Mouse (Mus musculus) heart, postnatal 10 days (tissue): ENCODE measurements around the gene Phc2. TPM values are rescaled to one million over a fixed set of nuclear protein-coding genes. Genes with fewer than 3 reads are reported as not detected.

Experiments
- DNase-seq, 2 experiments: peaks; one replicate each; pipeline ENCODE4 v3.0.0; 2021
- intact Hi-C: fragments of 180-260 bp; cut with DNase I; formaldehyde crosslinking; loops from one replicate; pipeline ENCODE4 v1.15.1; 2025
- total RNA-seq, 2 experiments: library from RNA; stranded (reverse); gene quantifications; 2 replicates each; pipeline ENCODE4 v1.2.3; 2021

The Phc2 gene
- total RNA-seq, 2 experiments from 2014 or later, result 68.1 to 70.8 TPM

GRCm38 (mm10) chr4:128688513-128688913, 34.0 kb downstream of the Phc2 start:
- DNase-seq, result no peak
- intact Hi-C loops, result no loop called here

GRCm38 (mm10) chr4:128688976-128689375, 34.5 kb downstream of the Phc2 start:
- intact Hi-C loops, result no loop called here
- DNase-seq, result no peak

- intact Hi-C loops, result no loop called here
- no peak for DNase-seq
Observed at GRCm38 (mm10) chr4:128689739-128690304, 35.3 kb downstream of the Phc2 start.

- DNase-seq, result no peak
- intact Hi-C loops, result no loop called here
Observed at GRCm38 (mm10) chr4:128691195-128691594, 36.7 kb downstream of the Phc2 start.

- intact Hi-C loops, result no loop called here
- DNase-seq, result no peak
Observed at GRCm38 (mm10) chr4:128692149-128692925, 37.8 kb downstream of the Phc2 start.

GRCm38 (mm10) chr4:128693207-128693606, 38.7 kb downstream of the Phc2 start:
- DNase-seq, result no peak
- intact Hi-C loops, result no loop called here

- intact Hi-C loops, result no loop called here
- DNase-seq, result no peak
Observed at GRCm38 (mm10) chr4:128694315-128694714, 39.8 kb downstream of the Phc2 start.

- no peak for DNase-seq
- intact Hi-C loops, result no loop called here
Observed at GRCm38 (mm10) chr4:128695149-128695548, 40.6 kb downstream of the Phc2 start.

GRCm38 (mm10) chr4:128698011-128698861, 43.7 kb downstream of the Phc2 start:
- DNase-seq, result peak; percentile 88 to 89
- intact Hi-C loops, result no loop called here

GRCm38 (mm10) chr4:128699916-128700315, 45.4 kb downstream of the Phc2 start:
- DNase-seq, result no peak
- intact Hi-C loops, result no loop called here

GRCm38 (mm10) chr4:128700543-128700942, 46.0 kb downstream of the Phc2 start:
- DNase-seq, result no peak
- intact Hi-C loops, result no loop called here

- intact Hi-C loops, result no loop called here
- DNase-seq, result no peak
Observed at GRCm38 (mm10) chr4:128705138-128705720, 50.7 kb downstream of the Phc2 start.

GRCm38 (mm10) chr4:128706626-128707025, 52.1 kb downstream of the Phc2 start:
- intact Hi-C loops, result loop anchor here (2.0 kb wide), 1 partner anchor 94 kb away; no protein-coding TSS in a partner anchor
- peak; percentile 57 to 67 for DNase-seq

- intact Hi-C loops, result loop anchor here (2.0 kb wide), 1 partner anchor 95 kb away; no protein-coding TSS in a partner anchor
Observed at GRCm38 (mm10) chr4:128707384-128707783, 52.9 kb downstream of the Phc2 start.

GRCm38 (mm10) chr4:128709061-128709780, 54.7 kb downstream of the Phc2 start:
- DNase-seq, result no peak
- intact Hi-C loops, result no loop called here

More at GRCm38 (mm10) chr4:128707384-128707783, 52.9 kb downstream of the Phc2 start:
- DNase-seq, result no peak

GRCm38 (mm10) chr4:128709781-128710166, 55.3 kb downstream of the Phc2 start:
- DNase-seq, result no peak

GRCm38 (mm10) chr4:128710286-128710685, 55.8 kb downstream of the Phc2 start:
- intact Hi-C loops, result loop anchor here (5.0 to 10.0 kb wide), 2 partner anchors 47 to 375 kb away; partner anchors contain the start of gene A3galt2
- no peak for DNase-seq

More at GRCm38 (mm10) chr4:128709781-128710166, 55.3 kb downstream of the Phc2 start:
- intact Hi-C loops, result loop anchor here (5.0 to 10.0 kb wide), 2 partner anchors 48 to 375 kb away; partner anchors contain the start of gene A3galt2

- DNase-seq, result no peak
- intact Hi-C loops, result loop anchor here (1.0 to 10.0 kb wide), 4 partner anchors 47 to 374 kb away; partner anchors contain the start of gene A3galt2
Observed at GRCm38 (mm10) chr4:128710800-128711199, 56.3 kb downstream of the Phc2 start.

GRCm38 (mm10) chr4:128711455-128712135, 57.1 kb downstream of the Phc2 start:
- intact Hi-C loops, result loop anchor here (1.0 to 10.0 kb wide), 4 partner anchors 46 to 373 kb away; partner anchors contain the start of gene A3galt2
- peak; percentile 95 to 96 for DNase-seq
